Mouse (Mus musculus) limb, embryonic 14.5 days (tissue): ENCODE measurements around the gene Vps26c. TPM values are rescaled to one million over a fixed set of nuclear protein-coding genes. Genes with fewer than 3 reads are reported as not detected.

Experiments
- ATAC-seq: fragments of 200-750 bp; cut with Nextera tagmentation; 2 replicates; pipeline ENCODE4 v1.8.0; 2017; ENCODE audit warnings: low read depth, moderate number of reproducible peaks, moderate TSS enrichment; ENCODE audit not compliant: low FRiP score
- DNase-seq: peaks from one replicate; pipeline ENCODE4 v3.0.0-alpha.2; 2015; ENCODE audit warnings: low spot score
- H3K27ac ChIP-seq: fragments of 300-500 bp; sonication (generic); replicated peaks from 2 replicates; pipeline ENCODE4 v1.5.1; 2014; ENCODE audit warnings: low read depth, mild to moderate bottlenecking, low read length, moderate library complexity, mixed read lengths
- H3K27me3 ChIP-seq: fragments of 300-500 bp; sonication (generic); 2 replicates; pipeline ENCODE4 v1.6.1; 2014; ENCODE audit warnings: low read length, mixed read lengths; ENCODE audit not compliant: control insufficient read depth, insufficient read depth
- H3K36me3 ChIP-seq: fragments of 300-500 bp; sonication (generic); 2 replicates; pipeline ENCODE4 v1.6.1; 2014; ENCODE audit warnings: mild to moderate bottlenecking, low read length, moderate library complexity, mixed read lengths; ENCODE audit not compliant: control insufficient read depth, insufficient read depth
- H3K4me1 ChIP-seq: fragments of 300-500 bp; sonication (generic); 2 replicates; pipeline ENCODE4 v1.6.1; 2014; ENCODE audit warnings: antibody characterized with exemption, low read length, mixed read lengths; ENCODE audit not compliant: control insufficient read depth, insufficient read depth
- H3K4me2 ChIP-seq: fragments of 300-500 bp; sonication (generic); replicated peaks from 2 replicates; pipeline ENCODE4 v1.6.1; 2014; ENCODE audit warnings: low read depth, mild to moderate bottlenecking, low read length, moderate library complexity; ENCODE audit not compliant: severe bottlenecking
- H3K4me3 ChIP-seq: fragments of 300-500 bp; sonication (generic); replicated peaks from 2 replicates; pipeline ENCODE4 v1.5.1; 2014; ENCODE audit warnings: low read length
- H3K9ac ChIP-seq: fragments of 300-500 bp; sonication (generic); 2 replicates; pipeline ENCODE4 v1.6.1; 2014; ENCODE audit warnings: mild to moderate bottlenecking, low read depth, low read length, moderate library complexity; ENCODE audit not compliant: severe bottlenecking
- H3K9me3 ChIP-seq: fragments of 300-500 bp; sonication (generic); 2 replicates; pipeline ENCODE4 v1.6.1; 2016; ENCODE audit warnings: low read length; ENCODE audit not compliant: control insufficient read depth
- POLR2A ChIP-seq: fragments of 200-500 bp; IDR thresholded peaks from 2 replicates; pipeline ENCODE4 v1.8.0; 2012; ENCODE audit warnings: inconsistent platforms, mild to moderate bottlenecking, moderate library complexity, borderline replicate concordance; ENCODE audit not compliant: insufficient read depth, insufficient read length; ENCODE audit errors: extremely low read depth
- WGBS: fragments of 180-500 bp; shearing (Covaris S2); extraction: QIAGEN DNeasy Blood & Tissue Kit; methylation state at CpG from one replicate; pipeline ENCODE4 v1.1.7; 2014; 5-methylcytosine and 5-hydroxymethylcytosine counted together
- polyA plus RNA-seq, 2 experiments: library from polyadenylated mRNA; depleted of rRNA in 1 of 2; stranded (reverse) in 1 of 2; unstranded in 1 of 2; fragments of >200 nt; fragmentation: Nextera tagmentation in 1 of 2; extraction: Ambion mirVana in 1 of 2; gene quantifications; 2 replicates each; pipeline versions ENCODE4 v1.2.1 to v1.2.3; 2012 to 2014

Gene Vps26c
- polyA plus RNA-seq, 2 experiments, result 50.3 to 55.0 TPM

DNA sequence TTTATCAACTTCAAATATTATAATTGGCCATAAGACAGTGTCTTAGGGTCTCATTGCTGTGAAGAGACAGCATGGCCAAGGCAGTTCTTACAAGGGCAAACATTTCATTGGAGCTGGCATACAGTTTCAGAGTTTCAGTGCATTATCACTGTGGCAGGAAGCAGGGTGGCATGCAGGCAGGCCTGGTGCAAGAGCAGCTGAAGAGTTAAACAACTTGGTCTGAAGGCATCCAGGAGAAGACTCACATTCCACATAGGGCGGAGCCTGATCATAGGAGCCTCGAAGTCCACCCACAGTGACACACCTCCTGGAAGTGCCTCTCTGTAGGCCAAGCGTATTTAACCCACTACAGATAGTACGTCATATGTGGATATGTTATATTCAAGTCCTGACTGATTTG lies 60.7 kb downstream of the Vps26c start:
- peaks cover 98% of the 10 kb centered on the region for H3K36me3 ChIP-seq
- H3K4me2 ChIP-seq, result no peak overlapping the region
- H3K4me1 ChIP-seq, result no peaks in the 10 kb centered on the region
- no peaks in the 10 kb centered on the region for H3K9me3 ChIP-seq
- 87% methylated on average over 4 of the region's 4 CpGs for WGBS
- ATAC-seq (no peak), DNase-seq (no peak)
- no peaks in the 10 kb centered on the region for H3K27me3 ChIP-seq
- H3K9ac ChIP-seq, result no peak overlapping the region
- no peak for TF ChIP-seq POLR2A
- H3K27ac ChIP-seq, result no peak overlapping the region
- H3K4me3 ChIP-seq, result no peak overlapping the region

- no peak overlapping the region for H3K4me2 ChIP-seq
Observed at GRCm38 (mm10) chr16:94464067-94464466, 62.6 kb downstream of the Vps26c start.

DNA sequence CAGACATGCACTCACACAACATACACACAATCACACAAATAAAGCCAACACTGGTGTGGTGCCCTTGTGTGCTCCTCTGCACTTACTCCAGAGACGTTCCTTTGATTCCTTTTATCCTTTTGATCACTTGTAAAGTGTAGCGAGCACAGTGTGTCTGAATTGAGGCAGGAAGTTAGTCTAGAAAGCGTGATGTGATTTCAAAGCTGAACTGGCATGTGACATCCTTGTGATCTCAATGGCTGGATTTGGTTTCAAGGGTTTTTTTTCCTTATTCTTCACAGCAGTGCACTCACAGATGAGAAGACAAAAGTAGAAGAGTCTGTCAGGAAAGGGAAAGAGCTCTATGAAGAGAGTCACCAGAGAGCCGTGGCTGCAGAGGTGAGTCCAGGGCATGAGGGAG lies 72.5 kb downstream of the Vps26c start:
- no peak for TF ChIP-seq POLR2A
- DNase-seq (no peak), ATAC-seq (no peak)
- Histone ChIP-seq H3K4me2 (no peak overlapping the region), H3K9me3 (no peaks in the 10 kb centered on the region), H3K4me3 (no peak overlapping the region), H3K9ac (no peak overlapping the region), H3K36me3 (peaks cover 97% of the 10 kb centered on the region), H3K27me3 (no peaks in the 10 kb centered on the region), H3K4me1 (no peaks in the 10 kb centered on the region), H3K27ac (no peak overlapping the region)
- 66% methylated on average over 4 of the region's 4 CpGs for WGBS

More at GRCm38 (mm10) chr16:94464067-94464466, 62.6 kb downstream of the Vps26c start:
- ATAC-seq (no peak), DNase-seq (no peak)
- no peaks in the 10 kb centered on the region for H3K4me1 ChIP-seq
- H3K9ac ChIP-seq, result no peak overlapping the region
- WGBS, result 87% methylated on average over 3 of the region's 3 CpGs
- no peaks in the 10 kb centered on the region for H3K27me3 ChIP-seq
- H3K36me3 ChIP-seq, result peaks cover 99% of the 10 kb centered on the region
- no peak overlapping the region for H3K27ac ChIP-seq
- no peak overlapping the region for H3K4me3 ChIP-seq
- no peak for TF ChIP-seq POLR2A
- no peaks in the 10 kb centered on the region for H3K9me3 ChIP-seq

DNA sequence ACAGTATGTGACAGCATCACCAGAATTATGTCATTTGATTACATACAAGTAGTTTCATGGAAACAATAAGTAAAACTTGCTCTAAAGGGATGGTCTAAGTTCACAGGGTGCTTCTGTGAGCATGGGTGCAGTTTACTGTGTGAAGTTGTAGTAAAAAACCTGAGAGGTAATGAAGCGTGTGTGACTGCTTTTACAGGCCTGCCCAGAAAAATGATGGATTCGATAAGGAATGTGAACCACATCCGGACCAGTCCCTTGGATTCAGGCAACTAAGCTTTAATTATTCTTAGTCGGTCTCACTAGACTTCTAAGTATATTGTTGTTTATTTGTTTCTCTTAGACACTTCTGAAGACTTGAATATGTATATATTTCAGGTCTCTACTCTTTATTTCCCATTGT lies 73.9 kb downstream of the Vps26c start:
- ATAC-seq (no peak), DNase-seq (no peak)
- WGBS, result 87% methylated on average over 4 of the region's 4 CpGs
- Histone ChIP-seq H3K9me3 (no peaks in the 10 kb centered on the region), H3K27ac (no peak overlapping the region), H3K9ac (no peak overlapping the region), H3K36me3 (peaks cover 96% of the 10 kb centered on the region), H3K4me3 (no peak overlapping the region), H3K4me1 (no peaks in the 10 kb centered on the region), H3K4me2 (no peak overlapping the region), H3K27me3 (no peaks in the 10 kb centered on the region)
- no peak for TF ChIP-seq POLR2A

DNA sequence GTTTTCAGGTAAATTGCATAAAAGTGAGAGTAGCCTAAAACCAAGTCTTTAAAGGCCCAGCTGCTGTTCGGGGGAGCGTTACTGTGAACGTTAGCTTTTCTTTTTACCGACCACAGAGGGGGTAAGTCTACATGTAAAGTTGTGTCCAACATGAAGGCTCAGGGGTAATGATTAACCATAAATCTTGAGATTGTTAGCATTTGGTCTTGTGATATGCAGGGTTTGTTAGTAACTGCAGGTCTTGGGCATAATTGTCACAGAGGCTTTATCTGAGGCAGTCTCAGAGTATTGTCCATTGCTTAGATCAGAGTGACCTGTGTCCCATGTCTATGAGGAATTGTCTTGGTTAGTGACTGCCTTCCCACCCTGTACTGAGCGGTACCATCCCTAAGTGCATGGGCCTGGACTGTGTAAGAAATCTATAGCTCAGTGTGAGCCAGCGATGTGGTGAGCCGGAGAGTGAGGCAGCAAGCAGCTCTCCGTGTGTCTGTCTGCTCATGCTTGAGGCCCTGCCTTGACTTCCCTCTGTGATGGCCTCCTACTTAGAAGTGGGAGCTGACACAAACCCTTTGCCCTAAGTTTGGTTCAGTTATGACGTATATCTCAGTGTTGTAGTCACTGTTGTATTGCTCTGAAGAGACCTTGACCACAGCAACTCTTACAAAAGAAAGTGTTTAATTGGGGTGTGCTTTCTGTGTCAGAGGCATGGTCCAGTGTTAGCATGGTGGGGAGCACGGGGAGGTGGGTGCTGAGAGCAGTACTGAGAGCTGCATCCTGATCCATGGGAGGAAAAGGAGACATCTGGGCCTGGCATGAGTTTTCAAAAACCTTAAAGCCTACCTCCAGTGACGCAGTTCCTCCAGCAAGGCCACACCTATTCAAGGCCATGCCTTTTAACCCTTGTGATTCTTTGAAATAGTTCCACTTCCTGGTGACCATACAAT lies 74.8 kb downstream of the Vps26c start:
- 90% methylated on average over 11 of the region's 11 CpGs for WGBS
- H3K27me3 ChIP-seq, result no peaks in the 10 kb centered on the region
- no peaks in the 10 kb centered on the region for H3K4me1 ChIP-seq
- H3K27ac ChIP-seq, result no peak overlapping the region
- H3K9ac ChIP-seq, result no peak overlapping the region
- no peak for DNase-seq
- H3K4me3 ChIP-seq, result no peak overlapping the region
- no peak for ATAC-seq
- no peak overlapping the region for H3K4me2 ChIP-seq
- no peak for TF ChIP-seq POLR2A
- peaks cover 96% of the 10 kb centered on the region for H3K36me3 ChIP-seq
- no peaks in the 10 kb centered on the region for H3K9me3 ChIP-seq

DNA sequence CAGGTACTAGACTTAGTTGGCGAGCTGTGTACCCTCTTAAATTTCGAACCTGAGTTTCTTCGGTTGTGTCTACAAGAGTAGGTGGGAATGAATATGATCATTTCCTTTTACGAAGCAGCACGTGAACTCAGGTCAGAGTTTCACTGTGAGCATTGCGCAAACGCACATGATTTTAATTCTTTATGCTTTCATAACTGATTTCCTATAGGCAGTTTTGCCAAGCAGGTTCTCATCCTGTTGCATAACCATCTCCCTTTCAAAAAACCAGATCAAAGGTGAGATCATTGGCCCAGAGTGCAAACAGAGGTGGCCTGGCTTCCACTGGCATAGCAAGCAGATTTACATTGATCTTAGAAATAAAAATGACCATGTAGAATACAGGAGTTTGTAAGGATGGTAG lies 77.0 kb downstream of the Vps26c start:
- no peaks in the 10 kb centered on the region for H3K9me3 ChIP-seq
- no peak for DNase-seq
- H3K9ac ChIP-seq, result no peak overlapping the region
- no peak overlapping the region for H3K4me3 ChIP-seq
- H3K27me3 ChIP-seq, result no peaks in the 10 kb centered on the region
- TF ChIP-seq POLR2A, result no peak
- no peaks in the 10 kb centered on the region for H3K4me1 ChIP-seq
- H3K27ac ChIP-seq, result no peak overlapping the region
- WGBS, result 94% methylated on average over 7 of the region's 7 CpGs
- no peak overlapping the region for H3K4me2 ChIP-seq
- H3K36me3 ChIP-seq, result peaks cover 91% of the 10 kb centered on the region
- ATAC-seq, result no peak
